Mouse (Mus musculus) intestine, postnatal 0 days (tissue): ENCODE data around the gene Idh3a. TPM values are rescaled to one million over a fixed set of nuclear protein-coding genes. Genes with fewer than 3 reads are reported as not detected.
A peak's percentile ranks its signal among the peaks of the same experiment; 100 is the strongest.

Experiments
- ATAC-seq: fragments of 200-750 bp; cut with Nextera tagmentation; 2 replicates; pipeline ENCODE4 v1.8.0; 2017; ENCODE audit warnings: mild to moderate bottlenecking, moderate TSS enrichment, moderate library complexity
- H3K27ac ChIP-seq: fragments of 300-500 bp; sonication (generic); 2 replicates; pipeline ENCODE4 v1.5.1; 2014; ENCODE audit warnings: mild to moderate bottlenecking, low read depth, low read length, moderate library complexity
- H3K27me3 ChIP-seq: fragments of 300-500 bp; sonication (generic); replicated peaks from 2 replicates; pipeline ENCODE4 v1.6.1; 2014; ENCODE audit warnings: low read length, mixed read lengths; ENCODE audit not compliant: control insufficient read depth, insufficient read depth
- H3K36me3 ChIP-seq: fragments of 300-500 bp; sonication (generic); 2 replicates; pipeline ENCODE4 v1.6.1; 2014; ENCODE audit warnings: mild to moderate bottlenecking, moderate library complexity; ENCODE audit not compliant: control insufficient read depth, insufficient read depth
- H3K4me1 ChIP-seq: fragments of 300-500 bp; sonication (generic); replicated peaks from 2 replicates; pipeline ENCODE4 v1.6.1; 2014; ENCODE audit warnings: antibody characterized with exemption, low read length, mixed read lengths; ENCODE audit not compliant: control insufficient read depth, insufficient read depth
- H3K4me2 ChIP-seq: fragments of 300-500 bp; sonication (generic); replicated peaks from 2 replicates; pipeline ENCODE4 v1.6.1; 2014; ENCODE audit warnings: low read depth, mild to moderate bottlenecking, moderate library complexity
- H3K4me3 ChIP-seq: fragments of 300-500 bp; sonication (generic); 2 replicates; pipeline ENCODE4 v1.5.1; 2014; ENCODE audit warnings: low read depth, low read length
- H3K9ac ChIP-seq: fragments of 300-500 bp; sonication (generic); 2 replicates; pipeline ENCODE4 v1.6.1; 2014; ENCODE audit warnings: mild to moderate bottlenecking, low read depth, low read length
- H3K9me3 ChIP-seq: fragments of 300-500 bp; sonication (generic); 2 replicates; pipeline ENCODE4 v1.6.1; 2016; ENCODE audit warnings: mixed run types; ENCODE audit not compliant: control insufficient read depth
- CTCF ChIP-seq: sonication (generic); IDR thresholded peaks from 2 replicates; pipeline ENCODE4 v1.5.1; 2016; ENCODE audit warnings: low read depth, mild to moderate bottlenecking, control low read depth, antibody characterized with exemption, moderate library complexity
- WGBS: fragments of 180-500 bp; shearing (Covaris S2); extraction: QIAGEN DNeasy Blood & Tissue Kit; methylation state at CpG from one replicate; pipeline ENCODE4 v1.1.7; 2014; 5-methylcytosine and 5-hydroxymethylcytosine counted together
- polyA plus RNA-seq: library from polyadenylated mRNA; unstranded; fragments of >200 nt; fragmentation: Nextera tagmentation; extraction: Ambion mirVana; gene quantifications from 2 replicates; pipeline ENCODE4 v1.2.1, GENCODE M21; 2015

Gene Idh3a
- 131 and 137 TPM in 2 replicates for polyA plus RNA-seq

DNA sequence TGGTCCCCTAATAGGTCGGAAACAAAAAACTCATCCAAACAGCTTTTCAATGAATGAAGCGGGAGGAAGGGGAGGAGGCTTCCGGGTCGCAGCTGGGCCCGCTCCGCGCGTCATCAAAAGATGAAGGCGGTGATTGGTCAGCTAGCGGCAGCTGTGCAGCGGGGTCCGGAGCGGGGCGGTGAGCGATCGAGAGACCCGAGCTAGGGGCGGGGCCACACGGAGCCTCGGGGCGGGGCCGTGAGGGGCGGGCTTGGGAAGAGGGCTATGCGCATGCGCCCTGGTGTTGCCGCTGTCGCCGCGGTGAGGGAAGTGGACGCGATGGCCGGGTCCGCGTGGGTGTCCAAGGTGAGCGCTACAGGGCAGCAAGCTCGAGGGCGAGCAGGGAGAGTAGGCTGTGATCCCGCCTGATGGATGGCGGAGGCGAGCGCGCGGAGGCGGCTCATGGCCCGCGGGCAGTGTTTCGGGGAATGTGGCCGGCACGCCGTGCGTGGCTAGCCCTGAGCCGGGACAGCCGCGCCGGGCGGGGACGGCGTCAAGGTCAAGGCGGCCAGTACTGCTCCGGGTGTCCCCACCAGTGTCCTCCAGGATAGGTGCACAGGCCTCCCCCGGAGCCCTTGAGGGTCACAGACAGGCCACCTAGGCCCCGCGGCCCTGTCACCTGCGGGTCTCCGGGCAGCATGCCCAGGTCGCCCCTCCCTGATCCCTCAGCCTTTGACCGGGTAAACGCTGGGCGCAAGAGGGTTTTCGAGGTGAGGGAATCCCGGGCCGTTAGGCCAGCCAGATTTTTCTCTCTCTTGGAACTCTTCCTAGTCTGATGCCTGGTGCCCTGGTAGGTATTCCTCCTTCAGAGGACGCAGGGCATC, at the start of gene Idh3a:
Idh3a (plus strand) TSS at position 136 of the 863 bp plus-strand sequence.
- no peak for TF ChIP-seq CTCF
- Histone ChIP-seq H3K27ac (peak within 1 kb of the TSS; percentile 60), H3K36me3 (peaks cover 9% of the 10 kb centered on the region; the same call in 1 of the 2 replicates), H3K9me3 (no peaks in the 10 kb centered on the region), H3K4me2 (peak within 1 kb of the TSS; percentile 97), H3K4me3 (peak within 1 kb of the TSS; percentile 92), H3K4me1 (peaks cover 7% of the 10 kb centered on the region; the same call in 1 of the 2 replicates), H3K27me3 (no peaks in the 10 kb centered on the region), H3K9ac (peak within 1 kb of the TSS; percentile 85)
- peak; percentile 98 for ATAC-seq
- under 1% methylated on average over 63 of the region's 73 CpGs for WGBS

- Histone ChIP-seq H3K9ac (no peak overlapping the region), H3K4me1 (no peaks in the 10 kb centered on the region), H3K9me3 (no peaks in the 10 kb centered on the region), H3K36me3 (no peaks in the 10 kb centered on the region), H3K4me2 (no peak overlapping the region), H3K27me3 (no peaks in the 10 kb centered on the region), H3K27ac (no peak overlapping the region), H3K4me3 (no peak overlapping the region)
- 53% methylated on average over 4 of the region's 4 CpGs for WGBS
- ATAC-seq, result no peak
- no peak for TF ChIP-seq CTCF
Measured at GRCm38 (mm10) chr9:54537030-54537429, 49.1 kb upstream of the Idh3a start.

- H3K9ac ChIP-seq, result no peak overlapping the region
- no peak overlapping the region for H3K27ac ChIP-seq
- no peak overlapping the region for H3K4me2 ChIP-seq
- no peaks in the 10 kb centered on the region for H3K36me3 ChIP-seq
- H3K4me1 ChIP-seq, result no peaks in the 10 kb centered on the region
- ATAC-seq, result no peak
- no peaks in the 10 kb centered on the region for H3K27me3 ChIP-seq
- 78% methylated on average over 3 of the region's 3 CpGs for WGBS
- no peaks in the 10 kb centered on the region for H3K9me3 ChIP-seq
- no peak overlapping the region for H3K4me3 ChIP-seq
- no peak for TF ChIP-seq CTCF
Measured at GRCm38 (mm10) chr9:54537480-54537879, 48.7 kb upstream of the Idh3a start.

DNA sequence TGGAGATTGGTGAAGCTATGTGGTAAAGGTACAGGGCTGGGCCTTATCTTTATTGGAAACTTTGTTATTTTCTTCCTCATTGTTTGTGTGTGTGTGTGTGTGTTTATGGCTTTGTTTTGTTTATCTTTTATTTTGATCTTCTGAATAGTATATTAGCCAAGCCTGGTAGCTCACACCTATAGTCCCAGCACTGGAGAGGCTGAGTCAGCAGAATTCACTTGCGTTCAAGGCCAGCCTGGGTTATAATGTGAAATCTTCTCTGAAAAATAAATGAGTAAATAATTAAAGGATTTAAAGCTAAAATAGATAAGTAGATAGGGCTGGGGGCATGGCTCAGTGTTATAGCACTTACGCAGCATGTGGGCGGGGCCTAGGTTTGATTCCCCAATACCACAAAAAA, 47.9 kb upstream of the Idh3a start:
- H3K9me3 ChIP-seq, result no peaks in the 10 kb centered on the region
- WGBS, result 86% methylated on average over 3 of the region's 3 CpGs
- H3K4me1 ChIP-seq, result no peaks in the 10 kb centered on the region
- ATAC-seq, result no peak
- no peak overlapping the region for H3K27ac ChIP-seq
- no peaks in the 10 kb centered on the region for H3K36me3 ChIP-seq
- no peak overlapping the region for H3K4me3 ChIP-seq
- H3K9ac ChIP-seq, result no peak overlapping the region
- no peak overlapping the region for H3K4me2 ChIP-seq
- no peak for TF ChIP-seq CTCF
- H3K27me3 ChIP-seq, result no peaks in the 10 kb centered on the region

DNA sequence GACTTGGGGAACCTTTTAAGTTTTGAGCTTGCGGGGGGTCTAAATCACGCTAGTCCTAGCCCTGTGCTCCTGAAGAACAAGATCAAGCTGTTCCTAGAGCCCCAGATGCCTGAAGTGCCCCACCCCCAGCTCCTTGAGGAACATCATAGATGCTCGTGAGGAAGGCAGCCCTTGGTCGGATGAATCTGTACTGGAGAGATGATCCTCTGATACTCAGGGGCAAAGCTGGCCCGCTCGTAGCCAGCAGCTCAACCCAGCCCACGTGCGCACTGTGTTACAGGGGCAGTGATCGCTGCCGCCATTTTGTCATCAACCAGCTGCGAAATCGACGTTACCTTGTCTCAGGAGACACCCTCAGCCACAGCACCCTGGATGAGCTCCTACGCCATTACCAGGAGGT, 47.5 kb upstream of the Idh3a start, which contains the start of gene Sh2d7:
Sh2d7 (plus strand) TSS at position 301 of the 400 bp plus-strand sequence.
- WGBS, result 91% methylated on average over 14 of the region's 14 CpGs

DNA sequence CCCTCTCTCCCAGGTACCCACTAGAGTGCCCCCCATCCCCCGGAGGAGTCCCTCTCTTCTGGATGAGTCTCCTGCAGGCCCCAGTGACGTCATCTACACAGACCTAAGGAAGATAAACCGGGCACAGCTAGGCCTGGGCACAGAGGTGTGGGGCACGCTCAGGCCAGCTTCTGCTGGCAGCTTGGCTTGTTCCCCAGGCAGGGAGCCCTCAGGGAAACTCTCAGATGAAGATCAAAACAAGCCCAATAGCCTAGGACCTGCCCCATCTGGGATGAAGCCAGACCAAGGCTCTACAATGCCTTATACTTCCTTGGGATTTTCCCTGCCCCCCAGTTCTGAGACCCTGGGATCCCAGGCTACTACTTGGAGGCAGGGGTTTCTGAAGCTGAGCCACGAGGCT, 45.3 kb upstream of the Idh3a start:
- TF ChIP-seq CTCF, result no peak
- H3K27me3 ChIP-seq, result no peaks in the 10 kb centered on the region

More for the DNA sequence above, 47.5 kb upstream of the Idh3a start, which contains the start of gene Sh2d7:
- Histone ChIP-seq H3K4me1 (no peaks in the 10 kb centered on the region), H3K4me2 (no peak within 1 kb of the TSS), H3K9ac (no peak within 1 kb of the TSS), H3K27me3 (no peaks in the 10 kb centered on the region), H3K36me3 (no peaks in the 10 kb centered on the region), H3K27ac (no peak within 1 kb of the TSS), H3K4me3 (no peak within 1 kb of the TSS), H3K9me3 (no peaks in the 10 kb centered on the region)
- TF ChIP-seq CTCF, result no peak
- no peak for ATAC-seq

More for the DNA sequence above, 45.3 kb upstream of the Idh3a start:
- Histone ChIP-seq H3K9ac (no peak overlapping the region), H3K27ac (no peak overlapping the region), H3K4me1 (no peaks in the 10 kb centered on the region), H3K4me3 (no peak overlapping the region), H3K9me3 (no peaks in the 10 kb centered on the region), H3K36me3 (no peaks in the 10 kb centered on the region), H3K4me2 (no peak overlapping the region)
- WGBS, result 72% methylated on average over 5 of the region's 5 CpGs
- no peak for ATAC-seq
